Mouse (Mus musculus): ENCODE measurements around the gene Dek. TPM values are rescaled to one million over a fixed set of nuclear protein-coding genes. Genes with fewer than 3 reads are reported as not detected.

The Dek gene
- total RNA-seq, 2 experiments from 2014 or later, result 48.1 to 51.7 TPM

- intact Hi-C loops (cut with DNase I), result no loop called here
- DNase-seq (ENCODE audit: low spot score in 2 of 2), result no peak
Measured at GRCm38 (mm10) chr13:47116000-47116399, 10.0 kb upstream of the Dek start.

DNA sequence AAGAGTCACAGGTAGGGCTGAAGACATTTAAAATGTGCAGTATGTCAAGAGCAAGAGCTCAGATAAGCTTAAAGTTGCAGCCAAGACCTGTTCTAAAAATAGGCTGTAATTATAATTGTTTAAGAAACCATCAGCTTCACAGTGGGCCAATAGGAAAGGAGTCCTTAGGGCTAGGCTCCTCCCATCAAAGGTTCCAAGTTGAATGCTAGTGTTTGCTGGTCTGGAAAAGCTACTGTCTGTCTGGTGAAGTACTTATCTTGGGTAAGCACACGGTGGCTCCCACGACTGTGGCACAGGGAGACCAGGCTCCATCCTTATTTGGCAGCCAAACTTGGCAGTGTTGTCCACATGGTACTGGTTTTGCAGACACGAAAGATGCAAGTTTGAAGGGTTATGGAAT lies 6.9 kb upstream of the Dek start:
- no peak for DNase-seq (ENCODE audit: low spot score in 2 of 2)
- intact Hi-C loops (cut with DNase I), result no loop called here

GRCm38 (mm10) chr13:47112056-47112455 lies 6.1 kb upstream of the Dek start:
- DNase-seq (ENCODE audit: low spot score in 2 of 2), result no peak
- intact Hi-C loops (cut with DNase I), result no loop called here

DNA sequence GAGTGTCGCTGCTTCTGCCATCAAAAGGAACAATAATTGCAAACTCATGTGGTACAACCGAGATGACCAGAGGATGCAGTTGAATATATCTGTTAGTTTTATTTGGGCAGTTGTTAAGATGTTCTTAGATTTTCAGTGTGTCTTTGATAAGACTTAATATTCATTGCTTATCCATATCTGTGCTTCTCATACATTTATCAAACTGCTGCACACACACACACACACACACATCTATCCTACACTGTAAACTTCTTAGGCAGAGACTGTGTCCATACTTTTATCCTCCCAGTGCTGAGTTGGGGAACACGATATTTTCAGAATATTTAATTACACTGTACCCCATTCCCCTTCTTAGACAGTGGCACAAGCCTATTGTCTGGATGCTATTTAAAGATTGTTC lies 5.2 kb upstream of the Dek start:
- intact Hi-C loops (cut with DNase I), result no loop called here
- no peak for DNase-seq (ENCODE audit: low spot score in 2 of 2)

GRCm38 (mm10) chr13:47109239-47109638 lies 3.2 kb upstream of the Dek start:
- intact Hi-C loops (cut with DNase I), result no loop called here
- DNase-seq (ENCODE audit: low spot score in 2 of 2), result no peak

- peak in 1 of 2 experiments; percentile 25 for DNase-seq (ENCODE audit: low spot score in 2 of 2)
- intact Hi-C loops (cut with DNase I), result no loop called here
Measured at GRCm38 (mm10) chr13:47106580-47106888, 533 bp upstream of the Dek start.

- peak; percentile 12 to 26 for DNase-seq (ENCODE audit: low spot score in 2 of 2)
- intact Hi-C loops (cut with DNase I), result no loop called here
Measured at GRCm38 (mm10) chr13:47104856-47105541, 1.0 kb downstream of the Dek start.

DNA sequence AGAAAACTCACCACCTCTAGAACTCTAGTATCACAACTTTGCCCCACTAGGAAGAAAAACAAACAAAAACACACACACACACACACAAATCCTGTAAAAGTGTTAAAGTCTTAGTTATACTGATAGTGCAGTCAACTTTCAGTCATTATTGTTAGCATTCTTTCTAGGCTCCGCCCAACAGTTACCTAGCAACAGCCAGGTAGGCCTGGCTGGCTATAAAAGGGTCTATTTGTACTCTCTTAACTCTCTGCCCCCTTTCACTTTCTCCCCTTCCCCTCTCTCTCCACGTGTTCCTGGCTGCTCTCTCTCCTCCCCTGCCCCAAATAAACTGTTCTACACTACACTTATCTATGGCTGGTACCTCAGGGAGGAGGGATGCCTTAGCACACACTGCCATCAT lies 1.9 kb downstream of the Dek start:
- intact Hi-C loops (cut with DNase I), result no loop called here

DNA sequence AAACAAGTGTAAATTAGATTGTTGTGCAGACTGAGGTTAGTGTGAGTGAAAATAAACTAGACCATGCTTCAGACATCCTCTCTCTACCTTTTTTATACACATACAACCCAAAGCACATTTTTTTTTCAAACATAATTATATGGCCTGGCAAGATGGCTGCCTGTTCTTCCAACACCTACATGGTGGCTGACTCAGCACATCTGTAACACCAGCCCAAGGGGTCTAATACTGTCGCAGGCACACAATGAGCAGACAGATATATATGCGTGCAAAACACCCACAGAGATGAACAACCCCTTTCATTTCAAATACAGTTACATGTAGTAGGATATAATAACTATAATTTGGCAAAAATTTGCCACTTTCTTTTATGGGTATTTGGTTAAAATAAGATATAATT lies 5.4 kb downstream of the Dek start:
- intact Hi-C loops (cut with DNase I), result no loop called here
- DNase-seq (ENCODE audit: low spot score in 2 of 2), result no peak

More for the DNA sequence above, 1.9 kb downstream of the Dek start:
- no peak for DNase-seq (ENCODE audit: low spot score in 2 of 2)

DNA sequence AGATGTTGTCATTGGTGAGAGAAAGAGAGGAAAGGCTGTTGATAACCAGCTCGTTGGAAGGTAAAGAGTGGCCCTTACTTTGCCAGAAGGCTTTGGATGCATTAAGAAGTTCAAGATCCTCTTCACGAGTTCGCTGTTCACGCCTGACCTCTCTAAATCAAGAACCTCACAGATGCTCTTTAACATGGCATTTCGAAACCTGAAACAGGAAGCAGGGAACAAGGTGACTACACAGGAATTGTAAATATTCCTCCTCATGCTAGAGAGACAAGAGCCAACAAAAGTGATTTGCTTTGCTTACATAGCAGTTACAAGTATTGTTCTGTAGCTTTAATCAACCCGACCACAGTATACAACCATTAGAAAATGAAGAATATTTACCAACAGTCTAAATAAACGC lies 6.7 kb downstream of the Dek start:
- DNase-seq (ENCODE audit: low spot score in 2 of 2), result no peak
- intact Hi-C loops (cut with DNase I), result no loop called here

- intact Hi-C loops (cut with DNase I), result no loop called here
- DNase-seq (ENCODE audit: low spot score in 2 of 2), result no peak
Measured at GRCm38 (mm10) chr13:47096591-47096990, 9.4 kb downstream of the Dek start.

GRCm38 (mm10) chr13:47093791-47094190 lies 12.2 kb downstream of the Dek start:
- intact Hi-C loops (cut with DNase I), result no loop called here

GRCm38 (mm10) chr13:47089271-47089670 lies 16.7 kb downstream of the Dek start:
- DNase-seq (ENCODE audit: low spot score in 2 of 2), result no peak
- intact Hi-C loops (cut with DNase I), result no loop called here

More at GRCm38 (mm10) chr13:47093791-47094190, 12.2 kb downstream of the Dek start:
- DNase-seq (ENCODE audit: low spot score in 2 of 2), result no peak

- no peak for DNase-seq (ENCODE audit: low spot score in 2 of 2)
- intact Hi-C loops (cut with DNase I), result no loop called here
Measured at GRCm38 (mm10) chr13:47088433-47088832, 17.6 kb downstream of the Dek start.

DNA sequence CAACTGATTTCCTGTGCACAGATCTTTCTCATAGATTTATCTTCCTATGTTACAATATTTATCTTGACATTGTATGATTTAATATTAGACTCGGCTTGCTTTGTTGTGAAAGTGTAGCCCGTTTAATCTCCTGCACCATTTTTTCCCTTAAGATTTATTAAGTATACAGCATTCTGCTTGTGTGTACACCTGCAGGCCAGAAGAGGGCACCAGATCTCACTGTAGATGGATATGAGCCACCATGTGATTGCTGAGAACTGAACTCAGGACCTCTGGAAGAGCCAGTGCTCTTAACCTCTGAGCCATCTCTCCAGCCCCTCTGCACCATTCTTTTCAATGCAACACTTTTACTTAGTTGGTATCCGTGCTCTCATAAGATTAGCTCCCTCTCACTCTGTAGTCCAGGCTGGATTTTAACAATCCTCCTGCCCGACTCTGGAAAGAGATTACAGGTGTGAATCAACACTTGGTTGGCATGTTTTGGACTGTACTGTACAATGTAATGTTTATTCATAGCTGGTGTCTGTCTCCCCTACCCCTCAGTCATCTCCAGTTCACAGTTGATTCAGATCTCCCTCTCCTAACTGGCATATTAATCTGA lies 25.0 kb downstream of the Dek start:
- DNase-seq (ENCODE audit: low spot score in 2 of 2), result no peak
- intact Hi-C loops (cut with DNase I), result no loop called here

- intact Hi-C loops (cut with DNase I), result no loop called here
- no peak for DNase-seq (ENCODE audit: low spot score in 2 of 2)
Measured at GRCm38 (mm10) chr13:47078799-47079198, 27.2 kb downstream of the Dek start.

- intact Hi-C loops (cut with DNase I), result no loop called here
- DNase-seq (ENCODE audit: low spot score in 2 of 2), result no peak
Measured at GRCm38 (mm10) chr13:47077367-47077766, 28.6 kb downstream of the Dek start.

GRCm38 (mm10) chr13:47076156-47076555 lies 29.8 kb downstream of the Dek start:
- intact Hi-C loops (cut with DNase I), result no loop called here
- no peak for DNase-seq (ENCODE audit: low spot score in 2 of 2)

DNA sequence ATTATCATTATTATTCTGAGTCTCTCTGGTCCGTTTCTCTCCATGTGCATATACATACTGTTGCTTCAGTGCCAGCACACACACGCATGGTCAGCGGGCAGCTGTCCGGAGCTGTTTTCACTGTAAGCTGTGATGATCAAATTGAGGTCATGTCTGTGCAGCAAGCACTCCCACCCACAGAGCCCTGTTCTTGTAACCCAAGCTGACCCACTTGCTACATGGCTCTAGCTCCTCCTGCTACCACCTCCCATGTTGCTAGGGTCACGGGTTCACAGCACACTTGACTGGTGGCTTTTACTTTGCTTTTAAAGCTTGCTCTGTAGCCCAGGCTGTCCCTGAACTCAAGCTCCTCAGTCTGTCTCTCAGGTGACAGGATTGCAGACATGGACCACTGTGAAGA lies 33.5 kb downstream of the Dek start:
- intact Hi-C loops (cut with DNase I), result no loop called here
- DNase-seq (ENCODE audit: low spot score in 2 of 2), result no peak

DNA sequence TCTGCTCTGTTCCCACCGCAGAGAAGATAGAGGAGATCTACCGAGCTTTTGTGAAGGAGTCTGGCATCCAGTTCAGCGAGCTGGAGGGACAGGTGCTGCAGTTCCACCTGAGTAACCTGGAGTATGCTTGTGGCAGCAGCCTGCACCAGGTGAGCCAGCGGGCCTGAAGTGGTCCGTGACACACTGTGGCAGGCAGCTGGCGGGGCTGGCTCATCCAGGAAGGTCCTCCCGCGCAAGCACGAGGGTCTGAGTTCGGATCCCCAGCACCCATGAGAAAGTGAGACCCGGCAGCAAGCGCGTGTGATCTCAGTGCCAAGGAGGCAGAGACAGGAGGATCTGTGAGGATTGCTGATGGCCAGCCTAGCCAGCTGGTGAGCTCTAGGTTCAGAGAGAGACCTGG lies 34.1 kb downstream of the Dek start:
- intact Hi-C loops (cut with DNase I), result no loop called here
- no peak for DNase-seq (ENCODE audit: low spot score in 2 of 2)

DNA sequence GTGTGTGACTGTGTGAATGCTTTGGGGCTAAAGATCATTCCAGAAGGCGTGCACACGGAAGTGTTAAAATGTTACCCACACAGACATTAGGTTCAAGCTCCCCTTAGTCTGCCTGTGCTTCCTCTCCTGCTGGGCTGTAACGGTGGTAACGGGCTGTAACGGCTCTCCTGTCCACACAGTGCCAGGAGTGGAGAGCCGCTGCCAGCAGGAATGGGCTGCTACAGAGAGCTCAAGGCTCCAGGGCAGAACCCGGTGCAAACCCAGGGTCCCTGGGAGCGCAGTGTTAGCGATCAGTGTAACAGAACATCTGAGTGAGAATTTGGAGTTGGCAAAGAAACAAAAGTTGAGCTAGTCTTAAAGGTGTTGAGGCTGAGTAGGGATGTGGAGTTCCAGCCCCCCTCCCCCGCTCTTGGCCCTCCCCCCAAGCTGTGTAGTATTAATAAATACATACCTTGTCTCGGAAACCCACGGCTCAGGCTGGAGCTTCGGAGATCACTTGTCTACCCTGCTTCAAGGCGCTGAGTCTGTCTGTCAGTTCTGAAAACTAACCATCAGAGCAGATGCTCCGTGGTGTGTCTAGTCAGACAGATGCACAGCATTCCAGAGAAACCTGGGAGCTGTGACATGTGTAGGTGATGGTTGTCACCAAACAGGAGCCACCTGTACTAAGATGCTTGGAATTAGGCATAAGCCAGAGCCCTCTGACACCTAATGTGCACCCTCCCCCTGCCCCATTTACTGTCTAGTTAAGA lies 35.5 kb downstream of the Dek start:
- DNase-seq (ENCODE audit: low spot score in 2 of 2), result no peak
- intact Hi-C loops (cut with DNase I), result no loop called here

All from left cerebral cortex, postnatal 14 days (tissue).